Mouse (Mus musculus) kidney, adult 18-20 months (tissue): ENCODE measurements around the gene Zfp213.
"Not testable (repeated sequence)": the region's sequence is repeated elsewhere in the genome, so short reads cannot be mapped to it uniquely, and the experiment has no call there.

Experiments used
- DNase-seq: peaks from one replicate; pipeline ENCODE4 v3.0.0; 2021

Gene Zfp213

DNA sequence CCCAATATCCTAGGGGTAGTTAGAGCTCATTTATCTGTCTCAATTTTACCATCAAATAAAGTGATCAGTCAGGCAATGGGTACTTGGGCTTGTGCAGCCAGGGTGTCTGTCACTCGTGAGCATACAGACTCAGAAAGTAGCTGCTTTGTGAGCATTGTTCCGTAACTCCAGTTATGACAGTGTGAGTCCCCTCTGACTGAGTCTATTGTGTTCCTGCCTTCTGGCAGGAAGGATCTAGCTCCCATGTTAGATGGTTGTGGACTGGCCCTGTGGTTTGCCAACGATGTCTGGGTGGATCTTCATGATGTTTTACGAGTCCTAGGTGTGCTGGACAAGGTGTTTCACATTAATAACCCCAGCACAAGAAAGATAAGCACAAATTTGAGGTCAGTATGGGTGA is 21.2 kb downstream of the Zfp213 start:
- peak; percentile 2 for DNase-seq

DNA sequence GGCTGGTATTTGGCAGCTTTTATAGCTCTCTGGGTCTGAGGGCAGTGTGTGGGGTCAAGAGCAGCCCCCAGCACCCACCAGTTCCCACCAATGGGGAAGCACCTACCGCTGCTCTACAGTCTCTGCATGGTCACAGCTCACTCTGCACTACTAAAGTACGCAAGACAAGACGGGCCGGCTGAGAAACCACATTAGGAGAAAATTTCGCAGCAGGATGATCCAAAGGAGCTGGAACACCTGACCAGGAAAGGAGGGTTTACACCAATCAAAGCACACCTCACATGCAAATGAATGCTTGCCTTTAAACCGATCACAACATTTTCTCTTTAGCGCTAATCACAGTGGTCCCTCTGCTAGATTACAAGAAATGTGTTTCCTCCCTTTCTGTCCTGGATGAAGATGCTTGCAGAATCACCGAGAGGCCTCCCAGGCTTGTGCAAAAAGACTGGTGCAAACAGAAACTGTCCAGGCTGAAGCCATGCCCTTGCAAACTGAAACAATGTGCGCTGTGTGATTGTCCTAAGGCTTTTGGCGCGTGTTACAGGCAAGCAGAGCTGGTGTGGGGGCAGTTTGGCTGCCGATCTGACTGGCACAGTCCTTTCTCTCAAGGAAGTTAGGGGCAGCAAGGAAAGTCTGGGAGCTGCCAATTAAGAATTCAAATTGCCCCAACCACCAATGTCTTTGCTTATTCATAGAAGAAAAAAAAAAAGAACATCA is 21.9 kb downstream of the Zfp213 start:
- peak; percentile 2 for DNase-seq

DNA sequence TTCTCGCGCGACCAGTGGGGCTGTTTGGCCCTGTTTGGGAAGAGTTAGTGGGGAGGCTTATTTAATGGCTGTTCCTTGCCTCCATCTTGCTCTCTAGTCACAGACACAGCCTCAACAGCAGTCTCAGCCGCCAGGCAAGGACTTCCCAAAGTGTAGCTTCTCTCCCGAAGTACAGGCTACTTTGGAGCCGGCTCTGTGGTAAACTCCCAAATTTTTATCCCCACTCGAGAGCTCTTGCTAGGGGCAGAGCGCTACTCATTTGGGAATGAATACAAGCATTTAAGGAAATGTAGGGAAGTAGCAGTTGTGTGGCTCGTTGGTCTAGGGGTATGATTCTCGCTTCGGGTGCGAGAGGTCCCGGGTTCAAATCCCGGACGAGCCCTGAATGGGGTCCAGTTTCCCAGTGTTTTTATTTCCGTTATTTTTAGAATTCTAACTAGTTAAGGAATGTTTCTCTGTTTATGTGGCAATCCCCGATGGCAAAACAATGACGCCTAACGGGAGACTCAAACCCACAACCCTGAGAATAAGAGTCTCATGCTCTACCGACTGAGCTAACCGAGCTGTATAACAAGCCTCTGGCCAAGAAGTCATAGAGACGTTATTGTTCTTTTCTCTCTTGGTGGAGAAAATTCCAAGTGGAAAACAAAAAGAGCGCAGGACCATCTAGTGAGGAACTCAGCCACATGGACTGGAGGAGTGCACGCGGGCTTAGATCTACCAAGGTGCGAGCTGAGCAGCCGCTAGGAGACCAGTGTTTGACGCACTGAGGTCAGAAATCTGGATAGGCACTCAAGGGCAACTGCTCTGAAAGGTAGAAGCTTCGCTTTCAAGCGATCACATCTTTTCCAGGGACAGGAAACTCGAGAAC is 23.2 kb downstream of the Zfp213 start:
- peak; percentile 2 for DNase-seq

DNA sequence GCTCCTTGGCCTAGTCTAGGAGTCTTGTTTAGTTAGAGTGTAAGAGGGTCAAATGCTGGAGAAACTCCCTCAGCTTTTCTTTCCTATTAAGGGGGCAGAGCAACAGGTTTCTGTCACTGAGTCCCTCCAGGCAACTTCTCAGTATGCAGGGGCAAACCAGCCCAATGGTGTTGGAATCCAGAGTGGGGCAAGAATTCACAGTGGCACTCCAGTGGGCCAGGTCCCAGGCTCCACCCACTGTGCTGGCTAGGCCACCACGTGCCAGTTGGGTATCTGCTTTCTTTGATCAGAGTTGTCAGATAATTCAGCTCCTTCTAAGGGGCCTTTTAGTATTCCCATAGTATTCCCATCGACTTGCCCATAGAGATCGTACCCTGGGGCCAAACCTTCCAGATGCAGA is 23.9 kb downstream of the Zfp213 start:
- DNase-seq = no peak

DNA sequence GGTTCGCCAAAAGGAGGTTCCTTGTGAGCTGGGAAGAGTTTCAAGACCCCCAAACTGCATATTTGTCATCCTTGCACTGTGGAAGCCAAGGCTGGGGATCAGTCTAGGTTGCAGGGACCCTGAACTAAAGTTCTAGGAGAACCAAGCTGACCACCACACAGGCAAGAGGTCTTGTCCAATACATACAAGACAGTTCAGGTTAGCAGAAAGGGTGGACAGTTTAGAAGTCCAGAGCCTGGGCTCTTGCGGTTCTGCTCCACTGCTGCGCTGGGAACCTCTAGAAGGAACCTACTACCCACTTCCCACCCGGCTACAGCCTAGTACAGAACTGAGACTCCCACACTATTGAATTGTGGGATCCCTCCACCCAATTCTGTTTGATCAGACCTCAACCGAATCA is 24.4 kb downstream of the Zfp213 start:
- DNase-seq = no peak

DNA sequence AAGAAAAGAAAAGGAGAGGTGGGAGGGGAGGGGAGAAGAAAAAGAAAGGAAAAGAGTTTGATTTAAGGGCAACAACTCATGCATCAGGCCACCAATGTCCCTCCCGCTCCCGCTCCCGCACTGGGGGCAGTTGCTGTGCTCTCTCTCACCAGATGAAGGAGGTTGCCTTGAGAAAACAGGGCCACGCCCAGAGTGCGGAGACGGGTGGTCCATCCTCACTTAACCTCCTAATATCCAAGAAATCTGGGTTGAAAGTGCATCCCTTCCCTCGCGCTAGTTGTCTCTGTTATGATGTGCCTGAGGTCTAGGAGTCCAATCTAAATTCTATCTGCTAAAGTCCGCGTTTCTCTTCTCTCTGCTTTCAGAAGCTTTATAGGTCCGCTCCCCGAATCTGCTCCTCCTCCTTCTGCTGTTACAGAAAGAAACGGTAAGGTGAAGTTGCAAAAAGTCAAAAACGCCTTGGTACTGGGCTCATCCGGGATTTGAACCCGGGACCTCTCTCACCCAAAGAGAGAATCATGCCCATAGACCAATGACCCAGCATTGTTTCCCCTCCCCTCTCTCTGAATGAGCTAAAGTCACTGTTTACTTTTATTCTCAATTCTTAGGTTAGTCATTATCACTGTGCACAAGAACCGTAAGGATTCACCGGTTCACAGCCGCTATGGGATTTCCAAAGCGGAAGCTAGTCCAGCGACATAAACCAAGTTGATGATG is 25.6 kb downstream of the Zfp213 start:
- DNase-seq = peak; percentile 2

DNA sequence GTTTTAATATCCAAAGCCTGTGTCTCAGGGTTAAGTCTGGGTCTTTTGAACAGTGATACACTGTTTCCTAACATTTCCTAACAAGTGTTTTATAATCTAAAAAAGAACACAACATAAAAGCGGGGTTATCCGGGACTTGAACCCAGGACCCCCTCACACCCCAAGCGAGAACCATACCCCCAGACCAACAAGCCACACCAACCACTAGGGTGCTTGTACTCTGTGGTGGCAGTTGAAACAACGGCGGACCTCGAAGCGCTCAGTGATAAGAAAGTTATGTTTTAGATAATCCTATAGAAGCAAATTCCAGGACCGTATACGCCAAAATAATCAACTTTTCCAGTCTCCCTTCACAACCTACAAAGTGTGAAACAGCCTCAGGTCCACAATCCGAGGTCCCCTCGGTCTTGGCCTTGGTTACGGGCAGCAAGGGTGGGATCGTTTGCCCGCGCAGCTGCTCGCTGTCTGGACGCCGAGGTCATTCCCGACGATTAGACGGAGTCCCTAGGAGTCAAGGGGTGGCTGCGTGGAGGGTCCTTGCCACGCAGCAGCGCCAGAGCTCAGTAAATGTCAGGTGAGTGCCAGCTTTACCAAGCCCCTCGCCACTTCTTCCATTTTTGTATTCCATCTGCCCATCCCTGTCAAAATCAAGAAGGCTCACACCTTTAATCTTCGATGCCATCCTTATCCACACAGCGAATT is 26.3 kb downstream of the Zfp213 start:
- no peak for DNase-seq

DNA sequence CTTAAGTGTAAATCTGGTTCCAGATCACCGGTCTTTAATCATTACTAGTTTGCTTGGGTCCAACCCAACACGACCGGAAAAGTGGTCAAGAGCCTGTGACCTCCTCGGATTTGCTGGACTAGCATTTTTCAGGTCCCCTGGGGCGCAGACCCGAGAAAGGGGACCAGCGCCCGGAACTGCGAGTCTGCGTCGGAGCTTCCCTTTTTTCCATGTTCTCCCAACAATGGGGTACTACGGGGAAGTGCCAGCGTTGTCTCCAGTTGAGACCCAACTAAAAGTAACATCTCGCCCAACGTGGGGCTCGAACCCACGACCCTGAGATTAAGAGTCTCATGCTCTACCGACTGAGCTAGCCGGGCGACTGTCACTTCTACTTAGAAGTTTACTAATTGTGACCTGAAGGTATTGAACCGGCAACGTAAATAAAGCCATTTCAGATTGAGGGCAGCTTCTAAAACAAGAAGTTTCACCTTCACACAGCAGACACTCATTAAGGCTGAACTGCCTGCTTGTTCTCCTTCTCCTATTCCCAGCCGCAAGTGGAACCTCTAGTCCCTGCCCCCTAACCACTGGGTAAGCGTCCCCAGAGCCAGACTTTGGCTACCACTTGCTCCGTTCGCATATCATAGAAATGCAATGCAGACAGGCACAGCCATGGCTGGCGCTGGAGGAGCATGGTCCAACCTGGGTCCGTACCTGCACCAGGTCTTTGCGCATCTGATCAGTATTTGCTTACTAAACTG is 28.8 kb downstream of the Zfp213 start:
- DNase-seq = not testable (repeated sequence)

DNA sequence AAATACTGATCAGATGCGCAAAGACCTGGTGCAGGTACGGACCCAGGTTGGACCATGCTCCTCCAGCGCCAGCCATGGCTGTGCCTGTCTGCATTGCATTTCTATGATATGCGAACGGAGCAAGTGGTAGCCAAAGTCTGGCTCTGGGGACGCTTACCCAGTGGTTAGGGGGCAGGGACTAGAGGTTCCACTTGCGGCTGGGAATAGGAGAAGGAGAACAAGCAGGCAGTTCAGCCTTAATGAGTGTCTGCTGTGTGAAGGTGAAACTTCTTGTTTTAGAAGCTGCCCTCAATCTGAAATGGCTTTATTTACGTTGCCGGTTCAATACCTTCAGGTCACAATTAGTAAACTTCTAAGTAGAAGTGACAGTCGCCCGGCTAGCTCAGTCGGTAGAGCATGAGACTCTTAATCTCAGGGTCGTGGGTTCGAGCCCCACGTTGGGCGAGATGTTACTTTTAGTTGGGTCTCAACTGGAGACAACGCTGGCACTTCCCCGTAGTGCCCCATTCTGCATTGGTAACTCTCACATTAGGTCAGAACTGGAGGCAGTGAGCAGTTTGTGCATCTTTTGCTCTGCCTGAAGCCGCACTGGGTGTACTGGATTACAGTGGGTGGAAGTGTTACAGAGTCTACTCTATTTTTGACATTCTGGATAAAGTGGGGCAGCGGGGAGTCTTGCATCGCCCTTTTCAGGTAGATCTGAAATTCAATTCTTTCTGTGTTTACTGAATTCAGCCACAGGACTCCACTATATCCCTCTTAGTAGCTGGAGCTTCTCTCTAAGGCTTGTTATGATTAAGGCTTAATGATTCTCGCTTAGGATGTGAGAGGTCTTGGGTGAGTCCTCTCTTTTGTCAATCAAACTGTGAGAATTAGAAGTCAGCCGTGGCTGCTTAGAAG is 30.2 kb downstream of the Zfp213 start:
- DNase-seq = not testable (repeated sequence)

DNA sequence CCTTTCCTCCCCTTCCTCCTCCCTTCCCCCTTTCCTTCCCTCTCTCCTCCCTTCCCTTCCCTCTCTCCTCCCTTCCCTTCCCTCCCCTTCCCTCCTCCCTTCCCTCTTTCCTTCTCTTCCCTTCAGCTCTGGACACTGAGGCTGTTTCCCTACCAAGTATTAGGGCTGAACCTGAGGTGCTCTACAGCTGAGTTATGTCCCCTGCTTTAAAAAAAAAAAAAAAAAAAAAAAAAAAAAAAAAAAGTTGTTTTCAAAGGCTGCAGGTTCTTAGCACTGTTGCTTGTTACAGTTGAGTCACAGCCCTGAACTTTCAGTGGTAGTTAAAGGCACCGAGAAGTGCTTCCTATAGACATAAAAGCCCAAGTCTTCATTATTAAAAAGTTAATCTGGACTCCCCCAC is 32.6 kb downstream of the Zfp213 start:
- DNase-seq = not testable (repeated sequence)

DNA sequence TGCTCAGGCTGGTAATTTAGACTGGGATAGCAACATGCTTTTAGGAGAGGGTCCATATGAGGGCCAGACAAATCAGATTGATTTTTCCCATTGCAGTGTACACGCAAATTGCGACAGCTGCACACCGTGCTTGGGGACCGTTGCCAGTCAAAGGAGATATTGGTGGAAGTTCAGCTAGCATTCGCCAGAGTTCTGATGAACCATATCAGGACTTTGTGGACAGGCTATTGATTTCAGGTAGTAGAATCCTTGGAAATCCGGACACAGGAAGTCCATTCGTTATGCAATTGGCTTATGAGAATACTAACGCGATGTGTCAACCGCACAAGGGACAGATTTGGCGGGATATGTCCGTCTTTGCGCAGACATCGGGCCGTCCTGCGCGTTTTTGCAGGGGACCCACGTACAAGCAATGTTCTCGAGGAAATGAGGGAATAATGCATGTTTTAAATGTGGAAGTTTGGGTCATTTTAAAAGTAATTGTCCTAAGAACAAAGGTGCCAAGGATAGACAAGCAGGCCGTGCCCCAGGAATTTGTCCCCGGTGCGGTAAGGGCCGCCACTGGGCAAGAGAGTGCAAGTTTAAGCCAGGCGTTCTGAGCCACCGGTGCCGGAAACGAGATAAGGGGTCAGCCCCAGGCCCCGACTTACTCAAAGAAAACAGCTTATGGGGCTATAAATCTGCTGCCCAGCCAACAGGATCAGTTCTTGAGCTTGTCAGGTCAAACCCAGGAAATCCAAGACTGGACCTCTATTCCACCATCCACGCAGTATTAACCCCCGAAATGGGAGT is 40.9 kb downstream of the Zfp213 start:
- DNase-seq = not testable (repeated sequence)

DNA sequence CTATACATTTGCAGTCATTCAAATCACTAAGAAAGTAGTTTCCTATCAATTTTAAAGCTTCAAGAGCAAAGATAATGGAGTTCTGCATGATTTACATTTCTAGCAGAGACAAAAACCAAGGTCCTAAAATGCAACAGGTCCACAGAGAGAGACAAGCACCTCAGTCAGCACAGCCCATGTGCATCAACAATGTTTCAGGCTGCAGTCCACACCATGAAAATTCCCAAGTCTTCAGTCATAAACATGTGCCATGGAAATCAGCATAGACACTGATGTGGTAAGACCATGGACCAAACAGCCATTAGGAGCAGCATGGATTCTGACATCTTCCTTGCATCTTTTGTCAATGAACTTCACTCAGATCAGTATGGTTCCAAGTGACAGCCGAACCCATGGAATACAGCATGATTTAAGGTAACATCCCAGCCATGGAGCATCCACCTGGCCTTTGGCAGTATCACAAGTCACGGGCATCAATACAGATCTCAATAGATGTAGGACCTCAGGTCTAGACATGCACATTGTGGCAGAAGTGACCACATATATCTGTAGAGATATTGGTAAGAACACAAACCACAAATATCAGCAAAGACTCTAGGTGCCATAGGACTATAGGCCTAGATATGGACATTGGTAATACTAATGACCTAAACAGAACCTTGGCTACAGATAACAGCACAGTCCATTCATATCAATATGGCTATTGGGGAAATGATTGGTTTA is 45.2 kb downstream of the Zfp213 start:
- DNase-seq = no peak
